Mouse (Mus musculus) bone marrow macrophage, adult 2 months (primary cell): ENCODE results near the gene Dusp10. TPM values are rescaled to one million over a fixed set of nuclear protein-coding genes. Genes with fewer than 3 reads are reported as not detected.

Experiments
- H3K27ac ChIP-seq: 2 replicates; pipeline ENCODE4 v1.5.1; 2012; ENCODE audit warnings: low read depth, low read length; ENCODE audit not compliant: insufficient read depth
- H3K4me1 ChIP-seq: 2 replicates; pipeline ENCODE4 v1.6.1; 2012; ENCODE audit warnings: low read length; ENCODE audit not compliant: control insufficient read depth, insufficient read depth
- H3K4me3 ChIP-seq: 2 replicates; pipeline ENCODE4 v1.5.1; 2012; ENCODE audit warnings: mild to moderate bottlenecking, low read length, moderate library complexity; ENCODE audit not compliant: insufficient read depth
- CTCF ChIP-seq: IDR thresholded peaks from 2 replicates; pipeline ENCODE4 v1.5.1; 2012; ENCODE audit warnings: low read depth, mild to moderate bottlenecking, low read length, moderate library complexity
- POLR2A ChIP-seq: IDR thresholded peaks from 2 replicates; pipeline ENCODE4 v1.6.1; 2012; ENCODE audit warnings: mild to moderate bottlenecking, low read depth, low read length, borderline replicate concordance
- polyA plus RNA-seq: library from polyadenylated mRNA; stranded (reverse); fragments of >200 nt; gene quantifications from 2 replicates; pipeline ENCODE4 v1.2.4, GENCODE M21; 2012; ENCODE audit not compliant: missing spikeins, insufficient read depth, insufficient read length

The Dusp10 gene
- polyA plus RNA-seq, 1 experiment = 1.2 TPM

DNA sequence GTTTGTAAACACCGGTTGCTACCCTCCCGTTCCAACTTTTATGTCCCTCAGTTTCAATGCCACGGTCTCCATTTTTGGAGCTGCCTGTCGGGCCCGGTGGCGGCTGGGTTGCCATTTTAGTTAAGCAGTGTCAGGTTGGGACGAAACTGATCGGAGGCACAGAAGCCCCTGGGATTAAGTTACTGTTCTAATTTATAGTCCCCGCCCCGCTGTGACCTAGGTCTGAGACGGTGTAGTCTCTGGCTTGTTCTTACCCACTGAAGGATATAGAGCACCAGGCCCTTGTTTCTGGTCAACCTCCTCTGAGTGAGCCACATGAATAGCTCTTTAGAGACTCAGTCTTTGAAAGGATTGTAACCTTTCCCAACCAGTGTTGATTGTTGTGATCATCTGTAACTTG lies 27.1 kb downstream of the Dusp10 start:
- H3K4me3 ChIP-seq = no peak overlapping the region
- no peak overlapping the region for H3K27ac ChIP-seq
- H3K4me1 ChIP-seq = peaks cover 16% of the 10 kb centered on the region
- TF ChIP-seq POLR2A = no peak
- no peak for TF ChIP-seq CTCF

DNA sequence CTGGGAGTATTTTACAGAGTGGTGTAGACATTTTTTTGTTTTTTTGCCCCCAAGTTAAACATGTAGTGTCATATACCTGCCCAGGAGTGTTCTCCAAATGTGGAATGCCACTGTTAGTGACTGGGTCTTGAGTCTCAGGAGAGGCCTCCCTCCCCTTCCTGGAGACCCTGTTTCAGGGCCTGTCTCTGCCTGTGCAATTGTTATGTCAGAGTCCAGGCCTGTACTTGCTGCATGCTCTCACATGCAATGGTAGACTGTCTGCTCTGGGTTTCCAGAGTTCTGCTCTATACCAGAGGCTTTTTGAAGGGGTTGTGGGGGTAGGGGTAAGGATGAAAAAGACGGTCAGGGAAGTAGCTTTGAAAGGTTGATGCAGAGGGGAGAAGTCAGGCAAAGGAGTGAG lies 27.8 kb downstream of the Dusp10 start:
- no peak for TF ChIP-seq POLR2A
- no peak for TF ChIP-seq CTCF
- no peak overlapping the region for H3K4me3 ChIP-seq
- H3K4me1 ChIP-seq = peaks cover 16% of the 10 kb centered on the region
- no peak overlapping the region for H3K27ac ChIP-seq

- Histone ChIP-seq H3K27ac (no peak overlapping the region), H3K4me3 (no peak overlapping the region), H3K4me1 (peaks cover 16% of the 10 kb centered on the region)
- no peak for TF ChIP-seq CTCF
Measured at GRCm38 (mm10) chr1:184041778-184042573, 28.9 kb downstream of the Dusp10 start.

DNA sequence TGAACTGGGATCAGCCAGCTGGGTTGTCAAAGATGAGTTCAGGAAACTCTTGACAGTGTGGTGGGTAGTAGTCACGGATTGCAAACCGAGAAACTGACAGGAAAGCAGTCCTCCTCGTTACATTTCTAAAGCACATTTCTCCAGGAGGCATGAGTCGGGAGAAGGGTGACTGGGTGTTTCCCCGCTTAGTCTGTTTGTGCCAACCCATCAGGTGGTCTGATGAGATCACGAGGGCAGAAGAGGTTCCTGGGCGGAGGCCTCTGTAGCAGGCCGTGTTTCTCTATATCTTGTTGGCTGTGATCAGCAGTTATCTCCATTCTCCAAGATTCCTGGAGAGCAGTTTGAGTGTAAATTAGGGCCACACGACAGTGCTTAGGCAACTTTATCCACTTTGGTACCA lies 29.6 kb downstream of the Dusp10 start:
- no peak overlapping the region for H3K4me3 ChIP-seq
- H3K27ac ChIP-seq = no peak overlapping the region

DNA sequence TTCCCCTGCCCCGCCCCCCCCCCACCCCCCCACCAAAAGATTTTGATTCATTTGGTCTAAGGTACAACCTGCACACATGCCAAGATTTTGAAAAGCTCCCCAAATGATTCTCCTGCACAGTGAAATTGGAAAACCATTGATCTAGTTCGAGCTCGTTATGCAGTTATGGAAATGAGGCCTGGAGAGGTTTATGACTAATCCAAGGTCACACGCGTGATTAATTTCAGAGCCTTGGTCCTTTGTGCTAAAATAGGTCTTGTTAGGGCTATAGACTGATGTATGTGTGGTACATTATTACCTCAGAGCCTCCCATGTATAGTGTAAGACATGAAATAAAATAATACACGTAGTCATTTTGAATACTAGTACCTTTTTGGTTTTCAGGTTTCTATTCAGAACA lies 30.3 kb downstream of the Dusp10 start:
- Histone ChIP-seq H3K4me1 (peaks cover 16% of the 10 kb centered on the region), H3K4me3 (no peak overlapping the region), H3K27ac (no peak overlapping the region)
- TF ChIP-seq POLR2A = no peak
- no peak for TF ChIP-seq CTCF

More for the DNA sequence above, 29.6 kb downstream of the Dusp10 start:
- peaks cover 16% of the 10 kb centered on the region for H3K4me1 ChIP-seq
- TF ChIP-seq POLR2A = no peak
- no peak for TF ChIP-seq CTCF

- Histone ChIP-seq H3K27ac (no peak overlapping the region), H3K4me3 (no peak overlapping the region), H3K4me1 (peaks cover 14% of the 10 kb centered on the region)
- TF ChIP-seq POLR2A (no peak), CTCF (no peak)
Measured at GRCm38 (mm10) chr1:184046070-184046677, 33.1 kb downstream of the Dusp10 start.

- no peak for TF ChIP-seq CTCF
Measured at GRCm38 (mm10) chr1:184047818-184048217, 34.7 kb downstream of the Dusp10 start.

GRCm38 (mm10) chr1:184048675-184049418 lies 35.7 kb downstream of the Dusp10 start:
- Histone ChIP-seq H3K27ac (no peak overlapping the region), H3K4me1 (peaks cover 9% of the 10 kb centered on the region), H3K4me3 (peak overlapping the region; percentile 64)
- no peak for TF ChIP-seq POLR2A
- no peak for TF ChIP-seq CTCF

More at GRCm38 (mm10) chr1:184047818-184048217, 34.7 kb downstream of the Dusp10 start:
- no peak overlapping the region for H3K27ac ChIP-seq
- no peak overlapping the region for H3K4me3 ChIP-seq
- peaks cover 5% of the 10 kb centered on the region for H3K4me1 ChIP-seq

DNA sequence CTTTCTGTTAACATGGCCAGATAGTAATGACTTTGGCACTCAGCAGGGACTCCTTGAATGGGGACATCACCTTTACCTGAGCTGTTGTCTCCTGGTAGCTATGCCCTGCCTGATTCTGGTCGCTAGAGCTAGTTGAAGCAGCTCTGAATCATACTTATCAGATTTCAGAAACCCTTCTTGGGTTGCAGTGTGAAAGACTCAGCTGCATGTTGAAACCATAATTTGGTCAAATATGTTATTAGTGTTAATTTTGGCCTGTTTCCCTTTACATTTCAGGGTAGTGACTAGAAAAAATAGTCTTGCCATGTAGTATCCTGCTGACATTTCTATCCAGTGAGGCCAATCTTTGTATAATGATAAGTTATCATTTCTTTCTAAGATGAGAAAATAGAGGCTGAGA lies 38.2 kb downstream of the Dusp10 start:
- Histone ChIP-seq H3K27ac (no peak overlapping the region), H3K4me1 (peaks cover 9% of the 10 kb centered on the region), H3K4me3 (no peak overlapping the region)
- TF ChIP-seq POLR2A (no peak), CTCF (no peak)

DNA sequence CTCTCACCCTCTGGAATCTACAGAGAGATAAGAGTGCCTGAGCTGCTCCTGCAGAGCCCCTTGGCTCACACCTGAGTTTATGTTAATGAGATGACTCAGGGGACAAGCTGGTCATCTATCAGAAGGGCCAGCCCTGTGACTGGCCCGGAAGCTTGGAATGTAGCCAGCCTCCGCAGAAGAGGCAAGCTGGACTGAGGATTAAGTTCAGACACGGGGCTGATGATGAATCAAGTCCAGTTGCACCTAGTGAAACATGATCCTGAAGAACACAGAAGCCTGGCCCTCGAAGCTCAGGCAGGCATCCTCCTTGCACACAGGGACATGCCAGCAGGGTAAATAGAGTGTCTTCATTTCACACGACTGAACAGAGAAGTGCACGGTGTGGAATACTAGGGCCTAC lies 38.7 kb downstream of the Dusp10 start:
- no peak overlapping the region for H3K4me3 ChIP-seq
- no peak overlapping the region for H3K27ac ChIP-seq
- TF ChIP-seq CTCF = no peak
- no peak for TF ChIP-seq POLR2A
- H3K4me1 ChIP-seq = peaks cover 9% of the 10 kb centered on the region
